Mouse (Mus musculus) kidney, adult 2 months (tissue): ENCODE results near the gene Lbhd1.

Experiments used
- CTCF ChIP-seq: fragments of 200-500 bp; conservative IDR thresholded peaks from 2 replicates; pipeline ENCODE4 v1.5.1; 2011; ENCODE audit warnings: low read depth, mild to moderate bottlenecking, control low read depth, low read length, moderate library complexity, mixed read lengths; ENCODE audit not compliant: insufficient read depth, insufficient read length
- POLR2A ChIP-seq: fragments of 200-500 bp; IDR thresholded peaks from one replicate; pipeline ENCODE4 v1.6.1; 2011; ENCODE audit warnings: low read depth, low read length, control low read depth

DNA sequence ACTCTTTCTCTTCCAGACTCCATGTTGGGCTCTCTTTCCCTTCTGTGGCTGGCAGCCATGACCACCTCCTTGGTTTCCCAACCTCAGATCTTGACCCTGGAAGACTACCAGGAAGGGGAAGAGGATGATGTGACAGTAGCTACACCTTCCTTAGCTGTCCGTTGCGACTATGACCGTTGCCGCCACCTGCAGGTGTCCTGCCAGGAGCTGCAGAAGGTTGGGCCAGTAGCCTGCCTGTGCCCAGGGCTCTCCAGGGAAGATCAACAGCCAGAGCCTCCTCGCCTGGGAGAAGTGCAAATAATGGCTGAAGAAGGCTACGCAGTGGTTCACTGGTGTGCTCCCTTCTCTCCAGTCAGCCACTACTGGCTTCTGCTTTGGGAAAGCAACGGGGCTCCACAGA, 31.9 kb upstream of the Lbhd1 start:
- TF ChIP-seq POLR2A (no peak), CTCF (0 out of 2 replicates have a peak, but pooled peaks have one; percentile 22)
